Comparison of ENCODE assay signal across 8 mouse cellular contexts in the genomic region with DNA sequence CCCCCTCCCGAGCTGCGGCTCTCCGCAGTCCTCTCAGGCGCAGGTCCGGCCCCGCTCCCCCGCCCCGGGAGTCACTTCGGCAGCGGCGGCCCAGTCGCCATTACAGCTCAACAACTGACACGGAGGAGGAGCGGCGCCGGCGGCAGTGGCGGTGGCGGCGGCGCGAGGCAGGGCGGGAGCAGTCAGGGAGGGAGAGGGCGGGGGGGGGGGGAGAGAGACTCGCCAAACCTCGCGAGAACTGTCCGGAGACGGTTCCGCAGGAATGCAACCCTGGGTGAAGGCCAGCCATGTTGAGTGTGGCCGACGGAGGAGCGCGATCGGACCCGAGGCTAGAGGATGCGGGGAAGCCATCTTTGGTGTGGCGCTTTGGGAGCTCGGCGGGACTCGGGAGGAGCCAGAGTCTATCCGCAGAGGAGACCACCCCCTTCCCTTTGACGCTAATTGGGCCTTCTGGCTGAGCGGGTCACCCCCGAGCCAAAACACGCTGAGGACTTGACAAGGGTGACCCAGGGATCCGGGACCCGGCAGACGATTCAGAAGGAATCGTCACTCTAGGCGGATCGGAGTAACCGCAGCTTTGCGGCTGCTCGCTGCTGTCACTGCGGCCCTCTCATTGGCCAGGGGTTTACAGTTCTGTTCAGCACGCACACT. TPM values are rescaled to one million over a fixed set of nuclear protein-coding genes. Genes with fewer than 3 reads are reported as not detected.
DNase-seq lines count a peak whose midpoint lies in the region; ATAC-seq lines count a peak whose summit lies in the region.

A gene (minus strand): TSS at position 188 of the 651 bp plus-strand sequence.

- H3K9me3 ChIP-seq in lung, embryonic 16.5 days (ENCODE audit: control insufficient read depth, low read length) = no peaks in the 10 kb centered on the region; the same call in 1 of the 2 replicates

- H3K9ac ChIP-seq in lung, embryonic 16.5 days (ENCODE audit: low read length) = peak within 1 kb of the TSS; percentile 99

- H3K4me1 ChIP-seq in lung, embryonic 16.5 days (replicated peaks; ENCODE audit: control insufficient read depth, insufficient read depth, low read length) = peaks cover 7% of the 10 kb centered on the region; the same call in 1 of the 2 replicates

- peak; percentile 97 for ATAC-seq in hematopoietic stem cell, adult 5-6 weeks (replicated peaks in 1 of 2; ENCODE audit: insufficient read depth in 1 of 2, low FRiP score in 2 of 2, low TSS enrichment in 1 of 2, low read depth in 1 of 2, poor library complexity in 2 of 2, severe bottlenecking in 2 of 2)
- ATAC-seq in lung, embryonic 16.5 days (ENCODE audit: low read depth) = peak; percentile 99

- WGBS in lung, embryonic 16.5 days = 0% methylated on average over 45 of the region's 57 CpGs

- DNase-seq in MEL-GATA-1-ER (ENCODE audit: extremely low read depth, low read depth) = peak; percentile 96
- peak; percentile 97 for DNase-seq in cerebellum, adult 8-10 months
- peak; percentile 97 for DNase-seq in forelimb bud, embryonic 11.5 days (ENCODE audit: low read depth, low spot score)
- peak; percentile 92 for DNase-seq in layer of hippocampus, adult 9-10 months (ENCODE audit: low spot score)
- DNase-seq in ovary, postnatal 10 days (ENCODE audit: low spot score) = peak; percentile 84
- DNase-seq in thymus, postnatal 10 days (ENCODE audit: low spot score in 2 of 2) = peak; percentile 95 to 96

- no peaks in the 10 kb centered on the region for H3K36me3 ChIP-seq in lung, embryonic 16.5 days (ENCODE audit: control insufficient read depth, insufficient read depth, low read length)

- no peaks in the 10 kb centered on the region for H3K27me3 ChIP-seq in lung, embryonic 16.5 days (ENCODE audit: control insufficient read depth, insufficient read depth, low read depth, low read length)

- peak within 1 kb of the TSS; percentile 80 for H3K4me2 ChIP-seq in lung, embryonic 16.5 days (ENCODE audit: low read depth, low read length)

- H3K4me3 ChIP-seq in lung, embryonic 16.5 days (ENCODE audit: low read length) = peak within 1 kb of the TSS; percentile 98

- H3K27ac ChIP-seq in lung, embryonic 16.5 days (ENCODE audit: low read length) = peak within 1 kb of the TSS; percentile 93

RNA-seq across cellular contexts. Expression of the gene that starts here (rescaled TPM):
- 57.5 and 62.0 TPM in 2 replicates for total RNA-seq in hematopoietic stem cell, adult 5-6 weeks (2017)
- polyA plus RNA-seq in lung, embryonic 16.5 days (2015; fragmentation: Nextera tagmentation; extraction: Ambion mirVana) = 8.4 and 9.5 TPM in 2 replicates

Comparison
In these comparisons a context has a peak if more than half of its experiments do, and no peak if none do; other contexts are left out.
1. Peak in every context shown above with its lines: DNase-seq, ATAC-seq, H3K4me3 ChIP-seq and H3K27ac ChIP-seq.